Mouse (Mus musculus) adrenal gland, adult 2 months (tissue): ENCODE results near the gene Slc2a8. TPM values are rescaled to one million over a fixed set of nuclear protein-coding genes. Genes with fewer than 3 reads are reported as not detected.

Experiments
- DNase-seq: peaks from one replicate; pipeline ENCODE4 v3.0.0; 2021
- polyA plus RNA-seq: library from polyadenylated mRNA; depleted of rRNA; stranded (reverse); fragments of >200 nt; gene quantifications from 2 replicates; pipeline ENCODE4 v1.2.3, GENCODE M21; 2012
- total RNA-seq, 2 experiments: library from RNA; stranded (reverse); gene quantifications; 2 replicates each; pipeline ENCODE4 v1.2.3; 2021

Gene Slc2a8
- total and polyA plus RNA-seq, 3 experiments: 14.1 to 525 (median 23.9) TPM

DNA sequence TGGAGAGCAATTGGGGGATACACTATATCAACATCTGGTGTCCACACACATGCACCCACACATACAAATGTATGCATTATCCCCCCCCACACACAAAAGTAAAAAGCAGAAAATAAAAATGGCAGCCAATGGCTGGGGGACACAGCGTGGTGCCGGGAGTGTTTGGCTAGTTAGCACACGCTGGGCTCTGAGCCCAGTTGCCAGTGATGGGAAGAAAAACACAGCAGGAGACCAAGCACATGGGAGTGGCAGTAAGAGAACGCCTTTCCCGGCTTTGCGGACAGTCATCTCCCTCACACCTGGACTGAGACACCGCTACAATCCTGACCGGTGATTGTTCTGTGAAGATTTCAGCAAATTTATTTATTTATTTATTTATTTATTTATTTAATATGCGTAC, 10.6 kb downstream of the Slc2a8 start:
- DNase-seq: no peak

DNA sequence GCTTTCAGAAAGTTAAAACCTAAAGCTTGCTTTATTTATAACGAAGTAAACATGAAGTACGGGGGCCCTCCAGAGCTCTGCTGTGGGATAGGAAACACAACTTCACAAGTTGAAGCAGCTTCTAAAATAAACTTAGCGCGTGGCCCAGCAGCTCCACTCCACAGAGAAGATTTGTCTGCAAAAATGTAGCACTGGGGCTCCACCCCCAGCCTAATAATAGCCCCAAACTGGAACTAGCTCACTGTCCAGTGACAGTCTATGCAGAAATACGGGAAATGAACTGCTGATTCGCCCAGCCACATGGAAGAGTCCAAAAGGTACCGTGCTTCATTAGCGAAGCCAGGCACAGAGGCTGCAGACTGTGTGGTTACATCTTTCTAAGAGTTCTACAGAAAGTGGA, 12.6 kb downstream of the Slc2a8 start:
- no peak for DNase-seq

DNA sequence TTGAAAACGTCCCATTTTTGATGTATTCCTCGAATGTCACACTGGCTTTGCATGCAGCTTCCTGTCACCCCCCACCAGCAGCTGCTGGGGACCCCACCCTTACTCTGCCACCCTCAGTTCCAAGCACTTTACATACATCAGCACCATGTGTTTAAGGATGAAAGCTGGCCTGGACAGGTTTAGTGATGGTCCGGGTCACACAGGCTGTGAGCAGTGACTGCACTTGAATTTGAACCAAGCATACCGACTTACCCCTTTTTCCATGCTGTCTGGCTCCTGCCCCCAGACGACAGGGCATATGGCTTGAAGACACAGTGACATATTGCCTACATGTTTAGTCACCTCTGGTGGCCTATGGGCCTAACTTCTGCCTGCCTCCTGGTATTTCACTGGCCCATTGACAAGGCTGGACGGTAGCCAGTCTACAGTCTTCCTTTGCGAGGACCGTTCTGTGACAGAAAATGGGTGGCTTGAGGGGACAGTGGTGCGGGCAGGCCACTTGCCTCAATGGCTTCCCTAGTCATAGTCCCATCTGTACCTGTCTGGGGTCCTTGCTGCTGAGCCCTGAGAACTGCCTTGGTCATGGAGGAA, 13.8 kb downstream of the Slc2a8 start:
- DNase-seq: no peak

DNA sequence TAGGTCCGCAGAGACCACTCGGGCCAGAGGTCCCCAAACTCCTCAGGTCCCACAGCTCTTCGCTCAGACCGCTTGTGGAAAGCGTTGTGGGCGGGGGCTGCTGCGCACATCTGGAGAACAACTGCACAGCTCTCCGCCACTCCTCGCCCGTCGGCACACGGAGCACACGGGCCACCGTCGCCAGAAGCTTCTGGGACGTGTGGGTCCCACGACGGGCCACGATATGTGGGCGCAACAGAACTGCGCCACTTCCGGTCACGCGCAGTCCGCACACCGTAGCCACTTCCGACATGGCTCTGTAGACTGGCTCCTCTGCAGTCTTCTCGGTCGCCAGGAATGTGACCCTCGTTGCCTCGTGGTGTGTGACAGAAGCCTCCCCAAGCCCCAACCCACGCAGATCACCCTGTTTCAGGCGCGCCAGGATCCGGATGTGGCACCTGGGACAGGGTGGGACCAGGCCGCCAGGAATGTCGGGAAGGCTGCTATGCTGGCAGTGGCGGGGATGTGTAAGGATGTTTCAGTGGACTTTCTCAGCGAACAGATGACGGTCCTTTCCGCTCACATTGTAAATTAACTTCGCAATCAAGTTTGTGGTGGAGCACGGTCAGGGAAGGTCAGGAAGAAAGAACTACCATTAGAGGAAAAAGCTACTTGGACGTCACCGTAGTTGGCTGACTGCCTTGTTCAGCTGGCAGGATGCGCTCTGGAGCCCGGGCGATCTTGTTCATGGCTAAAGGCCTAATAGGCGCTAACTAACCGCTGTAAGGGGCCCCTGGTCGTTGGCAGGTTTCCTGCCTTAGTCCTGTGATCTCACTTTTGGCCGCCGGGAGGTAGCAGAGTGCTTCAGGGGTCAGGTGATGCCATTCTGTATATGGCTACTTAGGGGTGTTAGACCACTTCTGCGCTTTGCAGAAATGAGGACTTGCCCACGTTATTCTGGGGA, 14.9 kb downstream of the Slc2a8 start:
- peak; percentile 92 for DNase-seq

DNA sequence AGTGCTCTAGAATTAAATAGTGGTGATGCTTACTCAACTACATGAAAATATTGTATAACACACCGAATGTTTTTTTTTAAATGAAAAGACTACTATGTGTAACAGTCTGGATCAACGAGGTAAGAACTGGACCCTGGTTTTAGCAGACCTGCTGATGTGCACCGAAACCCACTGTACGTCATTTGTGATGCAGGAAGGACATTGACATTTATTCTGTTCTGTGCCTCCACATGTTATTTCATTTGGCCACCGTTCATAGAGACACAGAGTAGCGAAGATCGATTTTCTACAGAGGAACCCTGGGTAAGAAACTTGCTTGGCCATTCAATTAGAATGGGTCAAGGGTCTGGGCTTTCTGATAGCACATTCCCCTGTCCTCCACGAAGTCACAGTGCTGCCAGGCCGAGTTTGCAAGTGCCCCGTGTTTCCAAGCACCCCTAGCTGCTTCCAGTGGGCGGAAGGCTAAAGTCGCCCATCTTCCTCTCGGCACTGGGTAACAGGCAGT, 15.6 kb downstream of the Slc2a8 start:
- DNase-seq: no peak

DNA sequence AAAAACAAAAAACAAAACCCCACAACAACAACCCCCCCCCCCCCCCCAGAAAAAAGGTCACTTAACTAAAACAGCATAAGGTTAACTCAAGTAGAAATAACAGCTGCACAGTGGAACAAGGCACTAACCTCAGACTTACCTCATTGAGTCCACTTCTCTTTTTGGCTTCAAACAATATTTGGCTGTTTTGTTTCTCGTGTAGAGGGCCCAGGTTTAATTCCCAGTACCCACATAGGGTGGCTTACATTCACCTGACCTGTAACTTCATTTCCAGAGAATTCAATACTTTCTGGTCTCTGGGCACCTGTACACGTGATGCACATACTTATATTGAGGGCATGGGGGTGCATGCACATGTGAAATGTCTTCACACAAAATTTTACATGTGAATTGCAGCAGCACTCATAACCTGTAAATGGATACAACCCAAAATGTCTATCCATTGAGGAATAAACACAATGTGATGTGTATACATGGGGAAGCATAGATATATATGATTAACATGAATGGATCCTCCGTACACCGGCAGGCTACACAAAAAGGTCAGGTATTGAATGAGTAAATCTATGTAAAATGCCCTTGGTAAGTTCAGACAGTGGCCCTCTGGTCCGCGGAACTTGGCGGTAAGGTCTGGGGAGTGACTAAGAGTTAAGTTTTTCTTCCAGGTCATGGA, 16.2 kb downstream of the Slc2a8 start:
- DNase-seq: no peak

DNA sequence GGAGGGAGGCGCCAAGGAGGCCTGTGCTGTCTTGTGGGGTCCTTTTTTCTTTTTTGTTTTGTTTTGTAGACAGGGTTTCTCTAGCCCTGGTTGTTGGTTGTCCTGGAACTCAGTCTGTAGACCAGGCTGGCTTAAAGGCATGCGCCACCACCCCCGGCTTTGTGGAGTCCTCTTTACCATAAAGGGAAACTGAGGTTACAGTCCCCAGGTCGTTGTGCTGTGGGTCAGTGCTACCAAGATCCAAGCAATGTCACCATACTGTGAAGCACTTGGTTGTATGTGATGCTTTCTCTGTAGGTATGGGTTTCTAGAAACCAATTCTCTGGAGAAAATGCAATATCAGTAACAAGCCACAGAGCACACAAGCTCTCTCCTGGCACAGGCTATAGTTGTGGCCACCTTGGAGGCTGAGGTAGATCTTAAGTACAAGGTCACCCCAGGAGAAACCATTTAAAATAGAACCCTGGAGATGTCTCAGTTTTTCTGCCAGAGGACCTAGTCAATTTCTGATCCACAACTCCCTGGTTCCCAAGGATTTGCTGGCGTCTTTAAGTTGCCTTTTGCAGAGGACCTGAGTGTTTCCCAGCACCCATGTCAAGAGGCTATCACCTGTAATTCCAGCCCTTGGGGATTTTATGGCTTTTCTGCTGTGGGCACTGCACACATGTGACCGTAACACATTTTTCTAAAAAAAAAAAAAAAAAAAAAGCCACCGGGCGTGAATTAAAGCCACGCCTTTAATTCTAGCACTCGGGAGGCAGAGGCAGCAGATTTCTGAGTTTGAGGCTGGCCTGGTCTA, 17.0 kb downstream of the Slc2a8 start:
- DNase-seq: no peak

DNA sequence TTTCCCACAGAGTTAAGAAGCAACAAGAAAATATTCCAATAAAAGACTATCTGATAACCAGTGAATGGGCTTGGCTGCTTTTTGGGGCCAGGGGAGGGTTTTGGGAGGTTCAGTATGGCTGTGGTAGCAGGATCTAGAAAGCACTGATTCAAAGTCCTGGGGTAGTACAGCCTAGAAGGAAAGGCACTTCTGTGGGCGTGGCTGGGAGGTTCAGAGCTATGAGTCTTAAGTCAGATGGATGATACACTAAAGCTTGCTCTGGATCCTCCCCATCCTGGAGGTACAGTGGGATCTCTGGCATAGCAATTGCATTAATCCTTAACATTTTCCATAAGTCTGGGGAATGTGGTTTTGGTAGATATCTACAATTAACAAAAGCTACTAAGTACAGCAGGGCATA, 17.9 kb downstream of the Slc2a8 start:
- DNase-seq: no peak

DNA sequence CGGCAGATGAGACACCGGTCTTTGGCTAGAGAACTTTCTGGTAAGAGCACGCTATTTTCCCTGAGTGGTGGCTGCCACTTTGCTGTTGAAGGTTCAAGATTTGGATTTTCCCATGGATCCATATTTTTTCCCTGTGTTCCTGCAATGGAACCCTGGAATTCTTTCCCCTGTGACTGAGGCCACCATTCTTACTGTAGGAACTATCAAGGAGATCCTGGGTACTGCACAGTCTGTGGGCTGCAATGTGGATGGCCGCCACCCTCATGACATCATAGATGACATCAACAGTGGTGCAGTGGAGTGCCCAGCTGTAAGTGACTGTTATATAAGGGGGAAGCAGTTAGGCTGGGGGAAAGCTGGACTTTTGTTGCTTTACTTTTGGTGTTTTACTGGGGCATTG, 18.3 kb downstream of the Slc2a8 start:
- DNase-seq: no peak

DNA sequence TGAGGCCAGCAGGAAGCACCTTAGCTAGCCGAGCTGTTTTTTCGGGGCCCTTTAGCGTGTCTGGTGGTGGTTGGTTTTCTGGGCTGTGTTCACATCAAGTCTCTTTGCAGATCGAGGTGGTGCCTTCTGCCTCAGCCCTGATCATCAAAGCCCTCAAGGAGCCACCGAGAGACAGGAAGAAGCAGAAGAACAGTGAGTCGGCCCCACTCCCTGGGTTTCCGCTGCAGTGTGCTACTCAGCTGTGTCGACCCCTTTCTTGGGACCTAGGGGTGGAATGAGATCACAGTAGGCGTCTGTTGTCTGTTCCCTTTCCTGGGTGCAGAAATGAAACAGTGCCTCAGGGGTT, 19.0 kb downstream of the Slc2a8 start:
- DNase-seq: no peak

DNA sequence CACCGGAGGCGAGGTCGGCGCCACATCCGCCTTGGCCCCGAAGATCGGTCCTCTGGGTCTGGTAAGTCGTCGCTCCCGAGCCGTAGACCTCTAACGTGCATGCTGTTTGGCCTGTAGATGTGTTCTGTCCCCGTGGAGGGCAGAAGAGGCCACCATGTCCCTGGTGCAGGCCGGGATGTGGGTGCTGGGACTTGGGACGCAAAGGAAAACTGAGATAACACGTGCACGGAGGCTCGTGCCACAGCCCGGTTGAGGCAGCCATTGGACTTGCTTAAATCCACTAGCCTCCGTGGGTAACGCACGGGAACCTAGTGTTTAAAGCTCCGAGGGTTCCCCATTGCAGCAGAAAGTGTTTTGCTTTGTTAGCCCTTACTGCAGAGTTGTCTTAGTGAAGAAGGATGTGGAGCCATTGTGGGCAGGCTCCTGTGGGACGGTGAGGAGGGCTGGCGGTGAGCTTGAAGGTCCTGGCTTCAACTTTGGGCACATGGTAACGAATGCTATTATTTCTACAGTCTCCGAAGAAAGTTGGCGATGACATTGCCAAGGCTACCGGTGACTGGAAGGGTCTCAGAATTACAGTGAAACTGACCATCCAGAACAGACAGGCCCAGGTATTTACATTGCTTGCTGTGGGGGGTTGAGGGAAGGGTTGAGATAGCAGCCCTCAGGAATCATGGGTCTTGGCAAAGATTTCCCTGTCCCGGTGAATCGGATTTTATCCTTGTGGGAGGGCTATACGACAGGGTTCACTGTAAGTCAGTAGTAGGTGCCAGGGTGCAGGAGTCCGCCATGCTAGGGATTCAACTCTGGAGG, 19.6 kb downstream of the Slc2a8 start:
- no peak for DNase-seq

DNA sequence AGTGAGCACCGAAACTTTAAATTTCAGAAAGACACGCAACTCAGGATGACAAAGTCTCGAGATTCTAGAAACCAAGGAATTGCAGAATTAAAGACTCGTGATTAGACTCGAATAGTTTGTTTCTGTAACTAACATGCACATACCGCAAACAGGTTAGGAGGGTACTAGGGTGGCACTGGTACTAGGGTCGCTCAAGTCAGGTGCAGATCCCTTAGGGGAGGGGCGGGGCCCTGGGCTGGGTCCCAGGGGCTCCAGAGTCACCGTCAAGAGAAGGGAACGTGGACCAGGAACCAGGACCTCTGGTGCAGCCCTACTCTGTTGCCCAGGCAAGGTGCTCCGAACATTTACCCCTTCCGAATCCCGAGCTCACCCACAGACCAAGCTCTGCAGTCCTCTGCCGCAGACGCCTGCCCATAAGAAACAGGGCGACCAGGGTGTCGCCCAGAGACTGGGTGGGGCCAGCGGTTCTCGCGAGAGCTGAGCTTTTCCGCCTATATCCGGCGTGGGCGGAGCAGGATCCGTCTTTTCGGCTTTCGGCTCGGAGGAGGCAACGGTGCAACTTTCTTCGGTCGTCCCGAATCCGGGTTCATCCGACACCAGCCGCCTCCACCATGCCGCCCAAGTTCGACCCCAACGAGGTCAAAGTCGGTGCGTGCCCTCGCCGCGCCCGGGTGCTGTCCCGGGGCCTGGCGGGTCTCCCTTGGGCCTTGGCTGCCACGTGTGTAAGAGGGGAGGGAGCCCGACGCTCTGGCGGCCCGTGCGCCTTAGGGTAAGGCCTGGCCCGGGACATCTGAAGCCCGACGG, 20.5 kb downstream of the Slc2a8 start, which contains the start of the genes Rpl12 and Lrsam1:
TSS of gene Rpl12 (plus strand) at position 368 of the 804 bp plus-strand sequence.
TSS of gene Lrsam1 (minus strand) at position 423 of the 804 bp plus-strand sequence.
- peak; percentile 96 for DNase-seq

DNA sequence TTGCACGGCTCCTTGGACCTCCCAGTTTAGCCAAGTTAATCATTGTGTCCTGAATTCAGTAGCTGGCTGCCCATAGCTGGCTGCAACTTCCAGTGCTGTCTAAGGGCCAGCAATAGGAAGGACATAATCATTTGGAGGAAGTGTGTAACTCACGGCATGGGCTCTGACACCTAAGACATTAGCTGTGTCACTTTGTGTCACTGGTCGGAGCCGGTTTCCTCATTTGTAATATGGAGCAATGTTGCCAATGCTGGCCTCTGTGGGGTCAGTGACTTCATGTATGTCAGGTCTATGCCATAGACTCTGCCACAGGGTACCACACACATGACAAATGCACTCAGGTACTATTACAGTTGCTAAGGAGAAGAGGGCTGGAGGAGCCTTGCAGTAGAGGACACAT, 21.6 kb downstream of the Slc2a8 start:
- DNase-seq: no peak

DNA sequence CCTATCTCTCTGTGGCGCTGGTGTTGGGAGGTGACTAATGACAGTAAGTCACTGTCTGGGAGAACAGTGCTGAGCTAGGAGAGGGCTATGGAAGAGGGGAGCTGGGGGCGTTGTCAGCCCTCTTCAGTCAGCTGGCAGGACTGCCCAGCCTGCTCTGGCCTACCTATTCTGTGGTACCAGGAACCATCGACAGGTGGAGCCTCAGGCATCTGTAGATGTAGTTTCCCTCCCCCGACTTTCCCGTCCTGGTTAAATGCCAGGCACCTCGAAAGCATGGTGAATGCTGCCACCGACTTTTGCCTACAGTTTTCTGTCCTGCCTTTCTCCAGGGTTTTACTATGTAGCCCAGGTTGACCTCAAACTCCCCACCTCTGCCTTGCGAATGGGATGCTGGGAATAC, 24.5 kb downstream of the Slc2a8 start:
- no peak for DNase-seq

DNA sequence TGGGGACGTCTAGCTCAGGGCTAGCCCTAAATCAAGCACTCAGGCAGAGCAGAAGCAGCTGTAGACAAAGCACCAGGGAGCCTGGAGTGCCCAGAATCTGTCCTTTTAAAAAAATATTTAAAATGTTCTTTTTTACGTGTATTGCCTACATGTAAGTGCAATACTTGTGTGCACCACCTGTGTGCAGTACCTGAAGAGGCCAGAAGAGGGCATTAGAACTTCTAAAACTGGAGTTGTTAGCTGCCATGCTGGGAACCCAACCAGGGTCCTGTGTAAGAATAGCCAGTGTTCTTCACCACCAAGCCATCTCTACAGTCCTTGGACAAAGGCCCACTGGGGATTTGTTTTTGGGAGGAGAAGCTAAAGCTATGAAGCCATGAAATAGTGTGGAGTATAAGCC, 27.3 kb downstream of the Slc2a8 start:
- no peak for DNase-seq

DNA sequence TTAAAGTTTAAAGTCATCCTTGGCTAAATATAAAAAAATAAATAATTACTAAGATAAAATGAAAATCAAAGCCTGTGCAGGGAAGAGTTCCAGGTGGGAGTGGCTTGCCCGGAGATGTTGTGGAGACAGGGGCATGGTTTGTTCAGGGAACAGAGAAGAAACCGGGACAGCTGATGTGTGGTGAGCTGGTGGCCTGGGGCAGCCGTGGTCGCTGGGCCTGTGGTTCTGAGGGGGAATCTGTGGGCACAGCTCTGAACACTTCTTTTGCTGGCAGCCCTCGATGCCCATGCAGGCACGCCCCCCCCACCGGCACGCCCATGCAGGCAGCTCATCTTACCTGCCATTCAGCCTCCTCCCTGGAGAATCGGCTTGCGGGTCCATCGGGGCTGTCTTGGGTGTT, 34.4 kb downstream of the Slc2a8 start:
- no peak for DNase-seq

DNA sequence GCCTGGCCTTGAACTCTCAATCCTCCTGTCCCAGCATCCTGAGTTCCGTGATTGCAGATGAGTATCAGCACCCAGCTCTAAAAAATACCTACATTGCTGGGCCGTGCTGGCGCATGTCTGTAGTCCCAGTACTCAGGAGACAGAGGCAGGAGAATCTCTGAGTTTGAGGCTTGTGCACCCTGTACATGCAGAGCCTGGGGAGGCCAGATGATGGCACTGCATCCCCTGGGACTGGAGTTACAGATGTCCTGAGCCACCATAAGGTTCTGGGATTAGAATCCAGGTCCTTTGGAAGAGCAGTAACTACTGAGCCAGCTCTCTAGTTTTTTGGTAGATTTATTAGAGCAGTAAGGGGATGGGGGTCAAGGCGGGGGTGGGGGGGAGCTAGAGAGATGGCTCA, 41.4 kb downstream of the Slc2a8 start:
- no peak for DNase-seq

DNA sequence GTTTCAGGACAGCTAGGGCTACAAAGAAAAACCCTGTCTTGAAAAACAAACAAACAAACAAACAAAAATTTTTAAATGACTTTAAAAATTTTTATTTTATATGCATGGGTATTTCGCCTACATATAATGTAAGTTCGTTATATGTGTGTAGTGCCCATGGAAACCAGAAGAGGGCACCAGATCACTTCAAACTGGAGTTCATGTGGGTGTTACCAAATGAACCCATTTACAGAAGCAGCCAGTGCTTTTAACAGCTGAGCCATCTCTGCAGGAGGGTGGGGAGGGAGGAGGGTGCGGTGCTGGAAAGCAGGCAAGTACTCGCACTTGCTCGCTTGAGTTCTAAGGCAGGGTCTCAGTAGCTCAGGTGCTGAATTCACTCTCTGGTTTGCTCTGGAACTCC, 42.5 kb downstream of the Slc2a8 start:
- no peak for DNase-seq

DNA sequence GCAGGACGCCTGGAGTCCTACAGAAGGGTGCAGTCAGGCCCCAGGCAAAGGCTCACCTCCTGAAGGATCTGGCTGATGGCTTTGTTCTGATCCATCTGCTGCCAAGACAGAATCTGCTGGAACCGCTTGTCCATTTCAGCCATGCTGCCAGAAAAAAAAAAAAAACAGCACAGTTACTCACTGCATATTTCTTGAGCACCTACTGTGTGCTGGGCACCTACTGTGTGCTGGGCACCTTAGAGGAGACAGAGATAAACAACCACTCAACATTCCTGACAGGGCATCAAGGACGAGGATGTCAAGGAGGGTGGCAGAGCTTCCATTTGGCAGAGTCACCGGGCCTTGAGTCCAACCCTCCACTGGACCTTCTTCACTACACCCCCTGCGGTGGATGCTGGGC, 43.1 kb downstream of the Slc2a8 start:
- no peak for DNase-seq

DNA sequence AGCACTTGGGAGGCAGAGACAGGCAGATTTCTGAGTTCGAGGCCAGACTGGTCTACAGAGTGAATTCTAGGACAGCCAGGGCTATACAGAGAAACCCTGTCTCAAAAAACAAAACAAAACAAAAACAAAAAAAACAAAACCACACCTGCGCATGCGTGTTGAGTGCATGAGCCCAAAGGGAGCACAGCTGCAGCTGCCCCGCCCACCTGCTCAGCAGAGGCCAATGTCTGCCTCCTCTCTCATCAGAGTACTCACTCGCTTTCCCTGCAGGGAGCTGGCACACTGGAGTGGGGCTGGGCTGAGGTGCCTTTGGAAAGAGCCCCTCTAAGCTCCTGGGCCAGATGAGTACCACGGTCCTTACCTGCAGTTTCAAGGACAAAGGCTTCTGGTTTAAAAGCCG, 50.2 kb downstream of the Slc2a8 start:
- no peak for DNase-seq
